Mouse (Mus musculus): ENCODE results near the gene Gm17334. TPM values are rescaled to one million over a fixed set of nuclear protein-coding genes. Genes with fewer than 3 reads are reported as not detected.

Gm17334 gene
- polyA plus RNA-seq, 1 experiment, result 0.19 TPM

DNA sequence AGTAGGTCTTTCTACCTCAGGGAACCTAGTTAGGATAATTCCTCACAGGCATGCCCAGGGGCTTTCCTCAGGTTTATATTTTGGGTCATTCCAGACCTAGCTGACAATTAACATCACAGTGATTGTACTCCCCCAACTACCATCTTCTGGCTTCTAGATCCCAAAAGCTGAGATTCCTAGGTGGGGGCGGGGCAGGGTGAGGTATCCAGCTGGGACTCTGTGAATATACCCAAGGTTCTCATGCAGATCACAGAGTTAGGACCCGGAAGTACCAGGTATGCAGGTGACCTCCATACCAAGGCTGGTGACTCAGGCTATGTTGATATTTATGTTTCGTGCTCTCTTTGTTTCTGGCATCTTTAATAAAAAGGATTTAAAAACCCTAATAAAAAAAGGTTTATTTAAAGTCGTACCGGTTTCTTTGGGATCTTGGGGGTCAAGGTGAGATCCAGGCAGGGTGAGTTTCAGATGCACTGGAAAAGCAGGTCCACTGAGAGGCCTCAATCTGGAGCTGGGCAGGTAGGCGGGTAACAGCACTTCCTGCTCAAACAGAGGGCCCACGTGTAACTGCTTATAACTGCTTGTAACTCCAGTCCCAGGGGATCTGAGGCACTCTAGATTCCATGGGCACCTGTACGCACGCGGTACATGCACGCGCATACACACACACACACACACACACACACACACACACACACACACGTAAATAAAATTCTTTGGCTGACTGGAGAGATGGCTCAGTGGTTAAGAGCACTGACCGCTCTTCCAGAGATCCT lies 31.8 kb upstream of the Gm17334 start:
- no peak for TF ChIP-seq REST (IDR thresholded peaks at IDR 0.05; ENCODE audit: insufficient read depth, insufficient read length)
- no peak for TF ChIP-seq TCF12 (IDR thresholded peaks at IDR 0.05; ENCODE audit: insufficient read depth, poor library complexity, severe bottlenecking)
- no peak for TF ChIP-seq POLR2A (IDR thresholded peaks at IDR 0.05; ENCODE audit: insufficient read length, low read depth)
- no peak for TF ChIP-seq SRF (IDR thresholded peaks at IDR 0.05; ENCODE audit: control insufficient read depth, insufficient read length, low read depth)
- no peak for TF ChIP-seq CEBPB (IDR thresholded peaks at IDR 0.05; ENCODE audit: insufficient read depth, poor library complexity, severe bottlenecking)
- TF ChIP-seq E2F4 (IDR thresholded peaks at IDR 0.05; ENCODE audit: insufficient read depth), result no peak
- no peak for TF ChIP-seq MYOG (IDR thresholded peaks at IDR 0.05; ENCODE audit: control insufficient read depth in 1 of 3, insufficient read depth in 1 of 3, insufficient read length in 2 of 3, low read depth in 2 of 3)
- TF ChIP-seq USF1 (IDR thresholded peaks at IDR 0.05; ENCODE audit: low read depth), result no peak
- no peak for TF ChIP-seq POLR2AphosphoS2 (IDR thresholded peaks at IDR 0.05; ENCODE audit: insufficient read length, low read depth)
- no peaks in the 10 kb centered on the region for H3K27me3 ChIP-seq (ENCODE audit: control insufficient read depth, insufficient read depth, insufficient read length)

DNA sequence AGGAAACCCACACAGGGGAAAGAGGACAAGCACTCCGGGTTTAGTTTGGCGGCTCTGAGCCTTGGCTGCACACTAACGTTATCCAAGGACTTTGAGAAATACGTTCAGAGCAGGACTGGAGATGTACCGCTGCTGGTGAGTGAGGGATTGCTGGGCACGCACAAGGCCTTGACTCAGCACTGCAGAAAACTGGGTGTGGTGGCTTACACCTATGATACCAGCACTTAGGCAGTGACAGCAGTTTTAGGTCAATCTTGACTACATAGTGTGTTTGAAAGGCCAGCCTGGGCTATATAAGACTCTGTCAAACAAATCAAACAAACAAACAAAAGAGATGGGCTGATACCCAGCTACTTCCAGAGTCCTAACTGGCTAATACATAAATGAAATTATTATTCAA lies 30.5 kb upstream of the Gm17334 start:
- Histone ChIP-seq H3K27me3 (ENCODE audit: control insufficient read depth, insufficient read depth, insufficient read length) (no peaks in the 10 kb centered on the region), H3K4me3 (no peak overlapping the region), H3ac (ENCODE audit: control insufficient read depth, insufficient read length) (no peak overlapping the region), H3K4me2 (ENCODE audit: low read depth) (peak overlapping the region; percentile 75), H3K79me2 (ENCODE audit: control insufficient read depth, insufficient read depth) (no peaks in the 10 kb centered on the region), H3K36me3 (ENCODE audit: control insufficient read depth, insufficient read depth) (no peaks in the 10 kb centered on the region)
- TF ChIP-seq POLR2A (IDR thresholded peaks at IDR 0.05; ENCODE audit: insufficient read length, low read depth) (peak; percentile 31), POLR2AphosphoS2 (IDR thresholded peaks at IDR 0.05; ENCODE audit: insufficient read length, low read depth) (no peak)

More for the DNA sequence above, 31.8 kb upstream of the Gm17334 start:
- H3K4me2 ChIP-seq (ENCODE audit: low read depth), result no peak overlapping the region
- H3K79me2 ChIP-seq (ENCODE audit: control insufficient read depth, insufficient read depth), result no peaks in the 10 kb centered on the region
- H3K36me3 ChIP-seq (ENCODE audit: control insufficient read depth, insufficient read depth), result no peaks in the 10 kb centered on the region
- no peak overlapping the region for H3K4me3 ChIP-seq
- H3ac ChIP-seq (ENCODE audit: control insufficient read depth, insufficient read length), result no peak overlapping the region

DNA sequence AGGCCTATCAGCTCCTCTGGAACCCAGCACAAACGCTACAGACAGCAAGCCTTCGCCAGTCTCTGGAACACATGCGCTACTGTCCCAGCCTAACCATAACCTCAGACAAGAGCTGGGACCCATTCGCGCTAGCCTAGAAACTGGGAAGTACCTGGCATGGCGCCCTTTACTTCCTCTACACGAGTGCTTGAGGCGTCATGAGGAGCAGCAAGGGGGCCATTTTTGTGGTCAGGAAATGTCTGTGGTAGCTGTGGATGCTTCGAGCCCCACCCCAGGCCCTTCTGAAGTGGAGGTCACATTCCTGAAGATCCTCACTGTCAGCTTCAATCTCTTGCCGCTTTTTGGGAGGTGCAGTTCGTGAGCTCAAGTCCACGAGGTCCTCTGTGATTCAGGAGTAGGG lies 30.1 kb upstream of the Gm17334 start:
- Histone ChIP-seq H3K36me3 (ENCODE audit: control insufficient read depth, insufficient read depth) (no peaks in the 10 kb centered on the region), H3K79me2 (ENCODE audit: control insufficient read depth, insufficient read depth) (no peaks in the 10 kb centered on the region), H3K27me3 (ENCODE audit: control insufficient read depth, insufficient read depth, insufficient read length) (no peaks in the 10 kb centered on the region), H3ac (ENCODE audit: control insufficient read depth, insufficient read length) (no peak overlapping the region), H3K4me3 (no peak overlapping the region), H3K4me2 (ENCODE audit: low read depth) (peak overlapping the region; percentile 75)
- TF ChIP-seq REST (IDR thresholded peaks at IDR 0.05; ENCODE audit: insufficient read depth, insufficient read length) (no peak), MYOD1 (IDR thresholded peaks at IDR 0.05; ENCODE audit: control insufficient read depth in 1 of 3, insufficient read length in 2 of 3, low read depth in 2 of 3) (peak in 1 of 3 experiments; percentile 39), MYOG (IDR thresholded peaks at IDR 0.05; ENCODE audit: control insufficient read depth in 1 of 3, insufficient read depth in 1 of 3, insufficient read length in 2 of 3, low read depth in 2 of 3) (peak in 1 of 3 experiments; percentile 68)

- Histone ChIP-seq H3K36me3 (ENCODE audit: control insufficient read depth, insufficient read depth) (no peaks in the 10 kb centered on the region), H3K4me2 (ENCODE audit: low read depth) (no peak overlapping the region), H3K27me3 (ENCODE audit: control insufficient read depth, insufficient read depth, insufficient read length) (no peaks in the 10 kb centered on the region), H3K79me2 (ENCODE audit: control insufficient read depth, insufficient read depth) (no peaks in the 10 kb centered on the region), H3ac (ENCODE audit: control insufficient read depth, insufficient read length) (no peak overlapping the region), H3K4me3 (no peak overlapping the region)
- TF ChIP-seq POLR2AphosphoS2 (IDR thresholded peaks at IDR 0.05; ENCODE audit: insufficient read length, low read depth), result no peak
- peak in 2 of 3 experiments; percentile 22 to 83 for TF ChIP-seq MYOD1 (IDR thresholded peaks at IDR 0.05; ENCODE audit: control insufficient read depth in 1 of 3, insufficient read length in 2 of 3, low read depth in 2 of 3)
- no peak for TF ChIP-seq SRF (IDR thresholded peaks at IDR 0.05; ENCODE audit: control insufficient read depth, insufficient read length, low read depth)
- no peak for TF ChIP-seq USF1 (IDR thresholded peaks at IDR 0.05; ENCODE audit: low read depth)
- no peak for TF ChIP-seq CEBPB (IDR thresholded peaks at IDR 0.05; ENCODE audit: insufficient read depth, poor library complexity, severe bottlenecking)
- no peak for TF ChIP-seq TCF12 (IDR thresholded peaks at IDR 0.05; ENCODE audit: insufficient read depth, poor library complexity, severe bottlenecking)
- TF ChIP-seq TCF3 (IDR thresholded peaks at IDR 0.05; ENCODE audit: insufficient read length, low read depth), result no peak
- no peak for TF ChIP-seq POLR2A (IDR thresholded peaks at IDR 0.05; ENCODE audit: insufficient read length, low read depth)
- TF ChIP-seq MYOG (IDR thresholded peaks at IDR 0.05; ENCODE audit: control insufficient read depth in 1 of 3, insufficient read depth in 1 of 3, insufficient read length in 2 of 3, low read depth in 2 of 3), result peak in 1 of 3 experiments; percentile 67
- TF ChIP-seq E2F4 (IDR thresholded peaks at IDR 0.05; ENCODE audit: insufficient read depth), result no peak
- no peak for TF ChIP-seq REST (IDR thresholded peaks at IDR 0.05; ENCODE audit: insufficient read depth, insufficient read length)
- no peak for TF ChIP-seq MAX (IDR thresholded peaks at IDR 0.05; ENCODE audit: low read depth)
Observed at GRCm38 (mm10) chr11:53800975-53801374, 28.0 kb upstream of the Gm17334 start.

GRCm38 (mm10) chr11:53800036-53800435 lies 27.0 kb upstream of the Gm17334 start:
- H3K27me3 ChIP-seq (ENCODE audit: control insufficient read depth, insufficient read depth, insufficient read length), result no peaks in the 10 kb centered on the region
- no peaks in the 10 kb centered on the region for H3K36me3 ChIP-seq (ENCODE audit: control insufficient read depth, insufficient read depth)
- TF ChIP-seq MYOG (IDR thresholded peaks at IDR 0.05; ENCODE audit: control insufficient read depth in 1 of 3, insufficient read depth in 1 of 3, insufficient read length in 2 of 3, low read depth in 2 of 3) (no peak), SRF (IDR thresholded peaks at IDR 0.05; ENCODE audit: control insufficient read depth, insufficient read length, low read depth) (no peak), REST (IDR thresholded peaks at IDR 0.05; ENCODE audit: insufficient read depth, insufficient read length) (no peak), TCF12 (IDR thresholded peaks at IDR 0.05; ENCODE audit: insufficient read depth, poor library complexity, severe bottlenecking) (no peak), E2F4 (IDR thresholded peaks at IDR 0.05; ENCODE audit: insufficient read depth) (no peak), TCF3 (IDR thresholded peaks at IDR 0.05; ENCODE audit: insufficient read length, low read depth) (no peak), MYOD1 (IDR thresholded peaks at IDR 0.05; ENCODE audit: control insufficient read depth in 1 of 3, insufficient read length in 2 of 3, low read depth in 2 of 3) (no peak)
- H3K4me2 ChIP-seq (ENCODE audit: low read depth), result no peak overlapping the region
- H3K79me2 ChIP-seq (ENCODE audit: control insufficient read depth, insufficient read depth), result no peaks in the 10 kb centered on the region
- no peak overlapping the region for H3ac ChIP-seq (ENCODE audit: control insufficient read depth, insufficient read length)
- H3K4me3 ChIP-seq, result no peak overlapping the region

Data from myocyte (in vitro differentiated cells).